Mouse (Mus musculus): ENCODE data around the gene Cacna2d4.

Gene Cacna2d4

GRCm38 (mm10) chr6:119392836-119393235 lies 156.5 kb downstream of the Cacna2d4 start:
- DNase-seq: peak; percentile 57 to 68

- DNase-seq: peak; percentile 32 to 49
Observed at GRCm38 (mm10) chr6:119395421-119396308, 159.3 kb downstream of the Cacna2d4 start.

GRCm38 (mm10) chr6:119396309-119396634 lies 159.9 kb downstream of the Cacna2d4 start:
- DNase-seq: peak; percentile 91 to 93

DNA sequence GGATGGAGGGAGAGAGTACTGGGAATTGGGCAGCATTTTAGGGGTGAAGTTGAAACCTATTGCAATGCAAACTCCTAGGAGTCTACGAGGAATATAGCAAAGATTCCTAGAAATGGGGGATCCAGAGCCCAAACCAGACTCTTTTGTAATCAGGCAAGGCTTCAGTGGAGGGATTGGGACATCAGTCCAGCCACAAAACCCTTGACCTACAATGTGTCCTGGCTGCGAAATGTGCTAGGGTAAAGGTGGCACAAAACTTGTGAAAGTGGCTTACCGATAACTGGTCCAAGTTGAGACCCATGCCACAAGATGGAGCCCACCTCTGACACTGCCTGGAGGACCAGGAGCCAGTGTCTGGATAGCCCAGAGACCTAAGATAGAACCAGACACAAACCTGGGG lies 163.0 kb downstream of the Cacna2d4 start:
- DNase-seq: no peak

DNA sequence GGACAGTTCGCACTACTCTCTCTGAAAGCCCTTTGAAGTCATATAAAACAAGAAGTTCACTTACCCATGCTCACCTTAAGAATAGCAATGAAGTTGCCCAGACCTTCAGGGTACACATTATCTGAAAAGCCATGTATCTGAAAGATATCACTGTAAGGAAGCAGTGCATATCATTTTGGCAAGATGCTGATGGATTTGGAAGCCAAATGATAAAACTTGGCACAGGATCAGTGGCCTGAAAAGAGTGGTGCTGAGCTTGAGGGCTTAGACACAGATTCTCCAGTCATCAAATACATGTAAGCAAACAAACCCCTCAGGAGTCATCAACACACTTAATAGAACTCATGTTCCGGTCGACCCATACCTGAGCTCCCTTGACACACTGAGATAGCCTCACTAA lies 164.3 kb downstream of the Cacna2d4 start:
- no peak for DNase-seq

DNA sequence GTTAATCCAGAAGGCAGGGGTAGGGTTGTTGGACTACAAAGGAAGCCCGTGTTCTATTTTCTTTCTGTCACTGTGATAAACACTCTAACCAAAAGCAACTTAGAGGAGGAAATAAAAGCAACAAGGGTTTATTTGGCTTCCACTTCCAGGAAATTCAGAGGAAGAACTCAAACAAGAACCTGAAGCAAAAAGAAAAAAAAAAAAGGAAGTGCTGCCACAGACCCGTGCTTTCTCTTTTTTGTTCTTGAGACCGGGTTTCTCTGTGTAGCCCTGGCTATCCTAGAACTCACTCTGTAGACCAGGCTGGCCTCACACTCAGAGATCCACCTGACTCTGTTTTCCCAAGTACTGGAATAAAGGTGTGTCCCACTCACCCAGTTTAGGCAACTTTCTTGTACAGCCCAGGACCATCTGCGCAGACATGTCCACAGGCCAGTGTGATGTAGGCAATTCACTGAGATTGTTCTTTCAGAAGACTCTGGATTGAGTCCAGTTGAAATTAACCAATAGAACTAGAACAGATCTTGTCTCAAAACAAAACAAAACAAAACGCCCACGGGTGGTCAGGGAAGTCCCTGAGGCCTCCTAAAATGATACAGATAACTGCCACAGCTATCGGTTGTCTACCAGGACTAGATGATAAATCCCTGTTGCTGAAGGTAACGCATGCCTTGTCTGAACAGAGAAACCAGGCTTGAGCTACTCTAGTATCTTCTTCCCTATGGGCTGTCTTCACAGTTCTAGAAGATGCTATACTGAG lies 165.4 kb downstream of the Cacna2d4 start:
- DNase-seq: no peak

Data from lung, adult 18-20 months (tissue).